Mouse (Mus musculus): ENCODE data around the gene Rpa2.

- TF ChIP-seq CTCF (IDR thresholded peaks at IDR 0.05; ENCODE audit: extremely low read depth, insufficient read depth, low read length) (no peak), POLR2A (IDR thresholded peaks at IDR 0.05; ENCODE audit: extremely low read depth, insufficient read depth, low read length) (no peak)
Measured at GRCm38 (mm10) chr4:132803212-132803611, 35.1 kb downstream of the Rpa2 start.

All from cortical plate, adult 2 months (tissue).